Mouse (Mus musculus) liver, embryonic 11.5 days (tissue): Measurements from ENCODE around the gene 1700125H20Rik. TPM values are rescaled to one million over a fixed set of nuclear protein-coding genes. Genes with fewer than 3 reads are reported as not detected.

Source experiments
- ATAC-seq: fragments of 200-750 bp; cut with Nextera tagmentation; replicated peaks from 2 replicates; pipeline ENCODE4 v1.8.0; 2017; ENCODE audit warnings: moderate number of reproducible peaks, mild to moderate bottlenecking, moderate TSS enrichment, moderate library complexity; ENCODE audit not compliant: low FRiP score
- DNase-seq: peaks from one replicate; pipeline ENCODE4 v3.0.0-alpha.2; 2017; ENCODE audit warnings: low spot score
- H3K27ac ChIP-seq: fragments of 300-500 bp; sonication (generic); 2 replicates; pipeline ENCODE4 v1.5.1; 2014; ENCODE audit warnings: mild to moderate bottlenecking, low read depth, low read length, control low read depth
- H3K27me3 ChIP-seq: fragments of 300-500 bp; sonication (generic); replicated peaks from 2 replicates; pipeline ENCODE4 v1.6.1; 2014; ENCODE audit warnings: low read length, mixed read lengths; ENCODE audit not compliant: control insufficient read depth, insufficient read depth
- H3K36me3 ChIP-seq: fragments of 300-500 bp; sonication (generic); 2 replicates; pipeline ENCODE4 v1.6.1; 2014; ENCODE audit warnings: mild to moderate bottlenecking, low read length, moderate library complexity, mixed read lengths; ENCODE audit not compliant: control insufficient read depth, insufficient read depth
- H3K4me1 ChIP-seq: fragments of 300-500 bp; sonication (generic); replicated peaks from 2 replicates; pipeline ENCODE4 v1.6.1; 2014; ENCODE audit warnings: low read length, mixed read lengths; ENCODE audit not compliant: control insufficient read depth, insufficient read depth
- H3K4me2 ChIP-seq: fragments of 300-500 bp; sonication (generic); 2 replicates; pipeline ENCODE4 v1.6.1; 2014; ENCODE audit warnings: mild to moderate bottlenecking, control low read depth, moderate library complexity
- H3K4me3 ChIP-seq: fragments of 300-500 bp; sonication (generic); 2 replicates; pipeline ENCODE4 v1.5.1; 2014; ENCODE audit warnings: low read depth, low read length, control low read depth
- H3K9ac ChIP-seq: fragments of 300-500 bp; sonication (generic); 2 replicates; pipeline ENCODE4 v1.6.1; 2014; ENCODE audit warnings: low read depth, low read length, control low read depth
- H3K9me3 ChIP-seq: fragments of 300-500 bp; sonication (generic); 2 replicates; pipeline ENCODE4 v1.6.1; 2016; ENCODE audit warnings: low read length, inconsistent platforms, mixed read lengths; ENCODE audit not compliant: control insufficient read depth
- WGBS: fragments of 180-500 bp; shearing (Covaris S2); extraction: QIAGEN DNeasy Blood & Tissue Kit; methylation state at CpG from one replicate; pipeline ENCODE4 v1.1.7; 2014; 5-methylcytosine and 5-hydroxymethylcytosine counted together
- polyA plus RNA-seq: library from polyadenylated mRNA; unstranded; fragments of >200 nt; fragmentation: Nextera tagmentation; extraction: Ambion mirVana; gene quantifications from 2 replicates; pipeline ENCODE4 v1.2.1, GENCODE M21; 2014

Gene 1700125H20Rik
- polyA plus RNA-seq, 1 experiment from 2014 or later: 0.26 TPM

DNA sequence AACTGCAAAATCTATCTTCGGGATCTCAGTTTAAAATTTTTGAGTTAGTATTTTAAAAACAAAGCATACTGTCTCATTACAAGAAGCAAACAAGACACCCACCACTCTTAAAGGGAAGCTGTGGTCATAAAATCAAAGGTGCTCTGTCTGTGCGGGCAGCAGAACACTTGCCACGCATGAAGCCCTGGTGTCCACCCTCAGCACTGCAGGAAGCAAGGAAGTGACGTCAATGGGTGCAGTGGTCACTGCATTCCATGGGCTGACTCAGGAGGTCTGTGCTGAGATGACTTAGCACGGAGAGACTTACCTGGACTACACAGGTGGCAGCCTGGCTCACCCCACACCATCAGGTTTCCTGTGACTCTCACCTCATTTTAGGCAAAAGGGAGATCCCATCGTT lies 7.6 kb downstream of the 1700125H20Rik start:
- no peak for DNase-seq
- H3K4me3 ChIP-seq: no peak overlapping the region
- no peaks in the 10 kb centered on the region for H3K36me3 ChIP-seq
- no peaks in the 10 kb centered on the region for H3K9me3 ChIP-seq
- H3K27me3 ChIP-seq: no peaks in the 10 kb centered on the region; the same call in 1 of the 2 replicates
- H3K27ac ChIP-seq: no peak overlapping the region
- no peak overlapping the region for H3K9ac ChIP-seq
- no peak overlapping the region for H3K4me2 ChIP-seq
- no peak for ATAC-seq
- whole genome bisulfite sequencing: 74% methylated on average over 6 of the region's 6 CpGs
- no peaks in the 10 kb centered on the region; the same call in 1 of the 2 replicates for H3K4me1 ChIP-seq

DNA sequence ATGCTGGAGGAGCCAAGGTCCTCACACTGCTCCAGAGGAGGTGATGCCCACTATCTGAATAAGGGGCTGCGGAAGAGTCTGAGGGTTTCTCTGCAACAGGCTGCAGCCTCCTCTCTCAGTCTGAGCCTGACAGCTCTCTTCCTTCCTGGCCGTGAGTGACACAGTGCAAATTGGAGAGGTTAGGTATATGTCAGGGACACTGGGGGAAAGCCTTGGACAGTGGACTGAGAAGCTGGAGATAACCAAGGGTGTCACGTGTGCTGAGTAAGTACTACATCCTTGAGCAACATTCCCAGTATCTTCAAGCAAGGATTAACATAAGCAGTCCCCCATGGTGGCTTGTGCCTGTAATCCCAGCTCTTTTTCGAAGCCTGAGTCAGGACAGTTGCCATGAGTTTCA lies 8.2 kb downstream of the 1700125H20Rik start:
- 75% methylated on average over 4 of the region's 4 CpGs for WGBS
- ATAC-seq: no peak
- H3K27me3 ChIP-seq: no peaks in the 10 kb centered on the region; the same call in 1 of the 2 replicates
- no peak overlapping the region for H3K4me3 ChIP-seq
- H3K4me2 ChIP-seq: no peak overlapping the region
- no peaks in the 10 kb centered on the region; the same call in 1 of the 2 replicates for H3K4me1 ChIP-seq
- H3K36me3 ChIP-seq: no peaks in the 10 kb centered on the region
- no peak overlapping the region for H3K27ac ChIP-seq
- H3K9me3 ChIP-seq: no peaks in the 10 kb centered on the region
- H3K9ac ChIP-seq: no peak overlapping the region
- no peak for DNase-seq

DNA sequence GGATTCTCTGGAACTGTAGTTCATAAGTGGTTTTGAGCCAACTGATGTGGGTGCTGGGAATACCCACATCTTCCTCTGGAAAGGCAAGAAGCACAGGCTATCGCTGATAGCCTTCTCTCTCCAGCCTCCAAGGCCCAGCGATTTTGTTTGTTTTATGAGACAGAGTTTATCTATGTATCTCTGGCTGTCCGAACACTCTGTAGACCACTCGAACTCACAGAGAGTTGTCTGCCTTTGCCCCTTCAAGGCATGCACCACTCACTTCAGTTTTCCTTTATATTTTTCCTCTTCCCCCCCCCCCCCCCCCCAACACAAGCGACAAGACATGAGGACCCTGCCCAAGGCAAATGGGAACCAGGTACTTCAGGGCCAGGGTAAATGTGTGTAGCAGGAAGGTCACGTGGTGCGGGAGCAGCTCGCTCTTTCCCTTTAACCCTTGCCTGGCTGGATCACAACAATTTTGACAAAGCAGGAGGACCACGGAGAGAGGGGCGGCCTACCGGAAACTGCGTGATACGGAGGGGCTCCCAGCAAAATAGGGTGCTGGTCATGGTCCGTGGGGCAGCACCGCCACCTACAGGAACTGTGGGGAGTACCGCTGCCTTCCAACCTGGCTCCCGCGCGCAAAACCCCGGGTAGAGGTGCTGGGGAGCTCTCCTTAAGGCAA lies 12.5 kb downstream of the 1700125H20Rik start:
- H3K27ac ChIP-seq: no peak overlapping the region
- H3K36me3 ChIP-seq: no peaks in the 10 kb centered on the region
- peak; percentile 87 for DNase-seq
- H3K4me2 ChIP-seq: peak overlapping the region; percentile 59
- no peaks in the 10 kb centered on the region for H3K27me3 ChIP-seq
- peak overlapping the region; percentile 42 for H3K9ac ChIP-seq
- no peaks in the 10 kb centered on the region for H3K9me3 ChIP-seq
- peak overlapping the region; percentile 40 for H3K4me3 ChIP-seq
- peak; percentile 82 for ATAC-seq
- H3K4me1 ChIP-seq: no peaks in the 10 kb centered on the region; the same call in 1 of the 2 replicates
- 4% methylated on average over 19 of the region's 20 CpGs for WGBS

DNA sequence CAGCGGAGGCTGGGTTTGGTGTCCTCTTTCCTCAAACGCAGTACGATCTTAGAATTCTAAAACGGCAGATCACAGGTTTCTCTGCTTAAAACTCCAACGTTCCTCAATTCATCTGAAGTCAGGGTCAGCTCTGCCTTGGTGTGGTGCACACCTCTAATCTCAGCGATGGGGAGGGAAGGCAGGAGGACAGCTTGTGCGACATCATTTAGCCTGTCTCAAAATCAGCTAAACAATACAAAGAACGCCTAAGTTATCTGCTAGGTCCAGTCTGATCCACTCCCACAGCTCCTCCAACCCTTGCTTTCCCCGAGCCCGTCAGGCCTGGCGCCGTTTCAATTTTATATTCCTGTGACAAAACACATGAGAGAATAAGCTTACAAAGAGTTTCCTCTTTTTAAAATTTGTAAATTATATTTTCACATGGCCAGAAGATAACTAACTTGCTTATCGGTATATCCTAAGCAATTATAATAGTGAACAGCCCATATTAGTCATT lies 13.1 kb downstream of the 1700125H20Rik start:
- Histone ChIP-seq H3K27ac (no peak overlapping the region), H3K27me3 (no peaks in the 10 kb centered on the region), H3K4me2 (peak overlapping the region; percentile 59), H3K9me3 (no peaks in the 10 kb centered on the region), H3K4me1 (no peaks in the 10 kb centered on the region; the same call in 1 of the 2 replicates), H3K4me3 (peak overlapping the region; percentile 40), H3K36me3 (no peaks in the 10 kb centered on the region), H3K9ac (peak overlapping the region; percentile 42)
- ATAC-seq (no peak), DNase-seq (no peak)
- WGBS: 33% methylated on average over 13 of the region's 13 CpGs

DNA sequence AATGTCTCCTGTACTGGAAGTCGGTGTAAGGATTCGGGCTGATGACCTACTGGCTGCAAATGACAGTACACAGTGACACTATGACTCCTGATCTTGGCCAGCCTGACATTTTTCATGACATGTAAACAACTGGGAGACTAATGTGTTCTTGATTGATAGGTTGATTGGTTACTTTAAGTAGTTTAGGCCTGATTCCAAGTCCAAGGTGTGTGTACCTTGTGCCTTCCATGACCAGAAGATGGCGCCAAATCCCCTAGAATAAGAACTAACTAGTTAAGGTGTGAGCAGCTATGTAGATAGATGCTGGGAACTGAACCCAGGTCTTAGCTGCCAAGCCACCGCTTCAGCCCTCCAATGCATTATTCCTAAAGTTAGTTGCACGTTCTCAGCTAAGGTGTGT lies 13.9 kb downstream of the 1700125H20Rik start:
- H3K4me1 ChIP-seq: no peaks in the 10 kb centered on the region; the same call in 1 of the 2 replicates
- H3K4me3 ChIP-seq: no peak overlapping the region
- no peak overlapping the region for H3K4me2 ChIP-seq
- no peaks in the 10 kb centered on the region for H3K27me3 ChIP-seq
- H3K36me3 ChIP-seq: no peaks in the 10 kb centered on the region
- no peak overlapping the region for H3K27ac ChIP-seq
- no peak overlapping the region for H3K9ac ChIP-seq
- DNase-seq (peak; percentile 40), ATAC-seq (no peak)
- no peaks in the 10 kb centered on the region for H3K9me3 ChIP-seq
- WGBS: 71% methylated on average over 5 of the region's 5 CpGs

DNA sequence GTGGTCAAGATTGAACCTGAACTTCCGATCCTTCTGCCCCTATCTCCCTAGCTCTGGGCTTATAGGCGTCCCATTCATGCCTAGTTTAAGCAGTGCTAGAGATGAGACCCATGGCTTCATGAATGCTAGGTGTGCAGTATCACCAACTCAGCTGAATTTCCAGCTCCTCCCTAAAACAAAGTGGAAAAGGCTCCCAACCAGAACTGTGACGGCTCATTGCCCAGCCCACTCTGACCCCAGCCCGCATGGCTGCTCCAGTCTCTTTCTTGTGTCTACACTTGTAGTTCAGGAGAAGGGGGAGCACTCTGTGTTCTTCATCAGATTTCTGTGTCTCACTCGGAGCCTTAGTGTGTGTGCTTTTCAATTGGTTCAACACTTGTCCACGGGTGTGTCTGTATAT lies 14.6 kb downstream of the 1700125H20Rik start:
- Histone ChIP-seq H3K27ac (no peak overlapping the region), H3K4me3 (no peak overlapping the region), H3K9me3 (no peaks in the 10 kb centered on the region), H3K9ac (no peak overlapping the region), H3K27me3 (no peaks in the 10 kb centered on the region), H3K36me3 (no peaks in the 10 kb centered on the region), H3K4me2 (no peak overlapping the region), H3K4me1 (no peaks in the 10 kb centered on the region; the same call in 1 of the 2 replicates)
- ATAC-seq: no peak
- 85% methylated on average over 6 of the region's 6 CpGs for WGBS
- DNase-seq: no peak

DNA sequence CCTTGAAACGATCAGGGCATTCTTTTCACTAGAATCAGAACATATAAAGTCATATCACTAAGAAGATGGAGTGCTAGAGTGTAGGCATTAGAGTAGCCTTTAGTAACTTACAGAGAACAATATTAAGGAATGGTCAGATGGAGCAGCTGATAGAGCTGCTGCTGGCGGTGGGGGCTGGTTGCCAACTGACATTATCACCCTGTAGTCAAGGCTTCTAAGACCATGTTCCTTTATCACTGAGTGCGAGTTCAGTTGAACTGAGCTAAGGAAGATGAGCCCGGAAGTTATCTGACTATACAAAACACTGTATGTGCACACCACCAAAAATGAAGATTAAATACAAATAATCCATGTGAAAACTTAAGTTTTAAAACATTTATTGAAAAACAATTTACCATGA lies 18.9 kb downstream of the 1700125H20Rik start:
- WGBS: 61% methylated on average over 4 of the region's 4 CpGs
- ATAC-seq: peak; percentile 65
- Histone ChIP-seq H3K4me2 (no peak overlapping the region), H3K27ac (peak overlapping the region; percentile 28; the same call in 1 of the 2 replicates), H3K4me3 (no peak overlapping the region), H3K9ac (no peak overlapping the region), H3K9me3 (no peaks in the 10 kb centered on the region), H3K27me3 (no peaks in the 10 kb centered on the region), H3K4me1 (no peaks in the 10 kb centered on the region; the same call in 1 of the 2 replicates), H3K36me3 (peaks cover 19% of the 10 kb centered on the region)
- peak; percentile 18 for DNase-seq

DNA sequence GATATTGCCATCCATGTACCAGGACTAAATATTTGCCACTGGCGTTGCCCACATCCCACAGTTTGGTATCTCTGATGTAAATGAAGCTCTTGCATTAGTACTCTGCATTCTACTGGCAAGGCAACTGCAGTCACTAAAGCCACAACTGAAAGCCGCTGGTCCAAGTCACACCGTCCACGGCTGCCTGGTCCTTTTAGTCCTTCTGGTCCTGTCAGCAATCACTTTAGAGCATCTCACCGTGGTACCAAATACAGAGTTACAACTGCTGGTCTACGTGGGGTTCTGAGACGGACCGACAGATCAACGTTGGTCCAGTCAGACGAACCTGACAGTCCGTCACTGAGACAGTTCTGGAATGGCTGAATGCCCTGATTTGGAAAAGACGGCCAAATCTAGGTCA lies 20.5 kb downstream of the 1700125H20Rik start:
- DNase-seq (no peak), ATAC-seq (no peak)
- Histone ChIP-seq H3K9ac (no peak overlapping the region), H3K4me2 (no peak overlapping the region), H3K4me1 (no peaks in the 10 kb centered on the region; the same call in 1 of the 2 replicates), H3K36me3 (peaks cover 30% of the 10 kb centered on the region), H3K9me3 (no peaks in the 10 kb centered on the region), H3K27ac (no peak overlapping the region), H3K4me3 (no peak overlapping the region), H3K27me3 (no peaks in the 10 kb centered on the region)
- WGBS: 93% methylated on average over 12 of the region's 12 CpGs

DNA sequence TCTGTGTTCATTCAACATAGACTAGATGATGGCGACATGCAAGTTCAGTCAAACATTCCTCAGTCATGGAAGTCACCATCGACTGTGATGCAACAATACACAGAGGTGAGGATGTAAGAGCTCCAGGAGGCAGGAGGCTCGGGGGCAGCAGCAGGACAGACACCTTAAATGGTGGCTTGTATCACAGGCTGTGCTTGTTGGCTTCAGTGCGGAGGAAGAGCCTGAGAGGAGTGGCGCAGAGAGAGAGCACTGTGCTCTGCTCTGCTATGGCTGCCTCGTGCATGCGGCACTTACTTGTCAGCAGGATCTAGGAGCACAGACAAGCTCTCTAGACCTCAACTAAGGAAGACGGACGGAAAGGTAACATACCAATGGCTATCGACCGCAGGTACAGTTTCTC lies 24.0 kb downstream of the 1700125H20Rik start:
- Histone ChIP-seq H3K9ac (no peak overlapping the region), H3K4me1 (no peaks in the 10 kb centered on the region; the same call in 1 of the 2 replicates), H3K27ac (no peak overlapping the region), H3K36me3 (peaks cover 41% of the 10 kb centered on the region), H3K4me2 (no peak overlapping the region), H3K9me3 (no peaks in the 10 kb centered on the region), H3K27me3 (no peaks in the 10 kb centered on the region), H3K4me3 (no peak overlapping the region)
- ATAC-seq (no peak), DNase-seq (no peak)
- 92% methylated on average over 11 of the region's 11 CpGs for WGBS
